Mouse (Mus musculus): Measurements from ENCODE around the gene Agpat1. TPM values are rescaled to one million over a fixed set of nuclear protein-coding genes. Genes with fewer than 3 reads are reported as not detected.
A peak's percentile ranks its signal among the peaks of the same experiment; 100 is the strongest.

The Agpat1 gene
- polyA plus RNA-seq, 1 experiment from 2014 or later = 52.5 TPM

- no peaks in the 10 kb centered on the region for H3K9me3 ChIP-seq (replicated peaks)
- H3K27ac ChIP-seq (ENCODE audit: poor library complexity, severe bottlenecking) = peak overlapping the region; percentile 97; the same call in 1 of the 2 replicates
- H3K4me3 ChIP-seq = peak overlapping the region; percentile 88
- WGBS = under 1% methylated on average over 18 of the region's 18 CpGs
- H3K27me3 ChIP-seq (replicated peaks) = peaks cover 31% of the 10 kb centered on the region
- peak; percentile 34; the same call in 1 of the 2 replicates for ATAC-seq (ENCODE audit: insufficient number of reproducible peaks, low FRiP score)
- peaks cover 30% of the 10 kb centered on the region for H3K36me3 ChIP-seq
- H3K4me1 ChIP-seq (replicated peaks) = peaks cover 45% of the 10 kb centered on the region
- H3K9ac ChIP-seq = peak overlapping the region; percentile 86
- peak overlapping the region; percentile 95 for H3K4me2 ChIP-seq
Observed at GRCm38 (mm10) chr17:34626773-34627092, 22.7 kb downstream of the Agpat1 start.

GRCm38 (mm10) chr17:34627093-34627942 lies 23.3 kb downstream of the Agpat1 start:
- WGBS = 0% methylated on average over 40 of the region's 45 CpGs
- peaks cover 49% of the 10 kb centered on the region for H3K4me1 ChIP-seq (replicated peaks)
- H3K9ac ChIP-seq = peak overlapping the region; percentile 86
- H3K27me3 ChIP-seq (replicated peaks) = peaks cover 37% of the 10 kb centered on the region
- ATAC-seq (ENCODE audit: insufficient number of reproducible peaks, low FRiP score) = peak; percentile 84
- no peaks in the 10 kb centered on the region for H3K9me3 ChIP-seq (replicated peaks)
- H3K4me3 ChIP-seq = peak overlapping the region; percentile 88
- H3K4me2 ChIP-seq = peak overlapping the region; percentile 95
- H3K27ac ChIP-seq (ENCODE audit: poor library complexity, severe bottlenecking) = peak overlapping the region; percentile 97
- peaks cover 26% of the 10 kb centered on the region for H3K36me3 ChIP-seq

- Histone ChIP-seq H3K36me3 (peaks cover 19% of the 10 kb centered on the region), H3K9me3 (replicated peaks) (no peaks in the 10 kb centered on the region), H3K4me3 (peak within 1 kb of the TSS; percentile 88), H3K4me1 (replicated peaks) (peaks cover 49% of the 10 kb centered on the region), H3K27me3 (replicated peaks) (peaks cover 44% of the 10 kb centered on the region), H3K9ac (peak within 1 kb of the TSS; percentile 86), H3K4me2 (peak within 1 kb of the TSS; percentile 95), H3K27ac (ENCODE audit: poor library complexity, severe bottlenecking) (peak within 1 kb of the TSS; percentile 97)
- 3% methylated on average over 29 of the region's 29 CpGs for WGBS
- ATAC-seq (ENCODE audit: insufficient number of reproducible peaks, low FRiP score) = peak; percentile 0; the same call in 1 of the 2 replicates
Observed at GRCm38 (mm10) chr17:34627943-34628643, 24.0 kb downstream of the Agpat1 start, which contains the start of gene Ppt2. Gene Ppt2 (minus strand): TSS chr17:34628510.

- no peak for ATAC-seq (ENCODE audit: insufficient number of reproducible peaks, low FRiP score)
- H3K4me3 ChIP-seq = peak overlapping the region; percentile 88
- H3K36me3 ChIP-seq = peaks cover 14% of the 10 kb centered on the region
- peak overlapping the region; percentile 86 for H3K9ac ChIP-seq
- 43% methylated on average over 5 of the region's 5 CpGs for WGBS
- H3K27ac ChIP-seq (ENCODE audit: poor library complexity, severe bottlenecking) = 0 out of 2 replicates have a peak overlapping the region, but pooled peaks have one; percentile 97
- no peaks in the 10 kb centered on the region for H3K9me3 ChIP-seq (replicated peaks)
- H3K4me1 ChIP-seq (replicated peaks) = peaks cover 49% of the 10 kb centered on the region
- H3K4me2 ChIP-seq = peak overlapping the region; percentile 95
- H3K27me3 ChIP-seq (replicated peaks) = peaks cover 49% of the 10 kb centered on the region
Observed at GRCm38 (mm10) chr17:34628644-34628967, 24.5 kb downstream of the Agpat1 start.

GRCm38 (mm10) chr17:34629221-34629751 lies 25.2 kb downstream of the Agpat1 start, which contains the start of gene Prrt1:
Gene Prrt1 (plus strand): TSS chr17:34629533.
- ATAC-seq (ENCODE audit: insufficient number of reproducible peaks, low FRiP score) = no peak
- H3K4me2 ChIP-seq = peak within 1 kb of the TSS; percentile 95
- peak within 1 kb of the TSS; percentile 88 for H3K4me3 ChIP-seq
- peaks cover 49% of the 10 kb centered on the region for H3K4me1 ChIP-seq (replicated peaks)
- H3K9ac ChIP-seq = peak within 1 kb of the TSS; percentile 86
- WGBS = 3% methylated on average over 16 of the region's 16 CpGs
- peaks cover 8% of the 10 kb centered on the region for H3K36me3 ChIP-seq
- H3K27ac ChIP-seq (ENCODE audit: poor library complexity, severe bottlenecking) = peak within 1 kb of the TSS; percentile 97
- H3K9me3 ChIP-seq (replicated peaks) = no peaks in the 10 kb centered on the region
- peaks cover 56% of the 10 kb centered on the region for H3K27me3 ChIP-seq (replicated peaks)

GRCm38 (mm10) chr17:34629796-34630603 lies 25.9 kb downstream of the Agpat1 start:
- WGBS = 16% methylated on average over 12 of the region's 12 CpGs
- peaks cover 49% of the 10 kb centered on the region for H3K4me1 ChIP-seq (replicated peaks)
- no peak overlapping the region for H3K27ac ChIP-seq (ENCODE audit: poor library complexity, severe bottlenecking)
- no peaks in the 10 kb centered on the region for H3K9me3 ChIP-seq (replicated peaks)
- no peak overlapping the region for H3K9ac ChIP-seq
- H3K4me2 ChIP-seq = peak overlapping the region; percentile 95; the same call in 1 of the 2 replicates
- peak overlapping the region; percentile 38 for H3K4me3 ChIP-seq
- peaks cover 57% of the 10 kb centered on the region for H3K27me3 ChIP-seq (replicated peaks)
- H3K36me3 ChIP-seq = peaks cover 8% of the 10 kb centered on the region
- no peak for ATAC-seq (ENCODE audit: insufficient number of reproducible peaks, low FRiP score)

GRCm38 (mm10) chr17:34630761-34631301 lies 26.8 kb downstream of the Agpat1 start:
- peak overlapping the region; percentile 38 for H3K4me3 ChIP-seq
- H3K36me3 ChIP-seq = 0 out of 2 replicates have a peak, but pooled peaks cover 2% of the 10 kb centered on the region
- peak overlapping the region; percentile 12; the same call in 1 of the 2 replicates for H3K9ac ChIP-seq
- peaks cover 46% of the 10 kb centered on the region for H3K4me1 ChIP-seq (replicated peaks)
- no peaks in the 10 kb centered on the region for H3K9me3 ChIP-seq (replicated peaks)
- ATAC-seq (ENCODE audit: insufficient number of reproducible peaks, low FRiP score) = no peak
- peak overlapping the region; percentile 57 for H3K4me2 ChIP-seq
- no peak overlapping the region for H3K27ac ChIP-seq (ENCODE audit: poor library complexity, severe bottlenecking)
- WGBS = 2% methylated on average over 37 of the region's 48 CpGs
- peaks cover 57% of the 10 kb centered on the region for H3K27me3 ChIP-seq (replicated peaks)

GRCm38 (mm10) chr17:34631647-34632046 lies 27.6 kb downstream of the Agpat1 start:
- H3K27ac ChIP-seq (ENCODE audit: poor library complexity, severe bottlenecking) = no peak overlapping the region
- WGBS = 7% methylated on average over 12 of the region's 12 CpGs

GRCm38 (mm10) chr17:34632261-34632691 lies 28.2 kb downstream of the Agpat1 start:
- peak overlapping the region; percentile 42 for H3K4me3 ChIP-seq
- H3K4me1 ChIP-seq (replicated peaks) = peaks cover 37% of the 10 kb centered on the region
- ATAC-seq (ENCODE audit: insufficient number of reproducible peaks, low FRiP score) = no peak
- H3K4me2 ChIP-seq = peak overlapping the region; percentile 71
- no peaks in the 10 kb centered on the region for H3K9me3 ChIP-seq (replicated peaks)
- no peak overlapping the region for H3K27ac ChIP-seq (ENCODE audit: poor library complexity, severe bottlenecking)
- H3K9ac ChIP-seq = peak overlapping the region; percentile 61
- no peaks in the 10 kb centered on the region for H3K36me3 ChIP-seq
- WGBS = under 1% methylated on average over 26 of the region's 26 CpGs
- H3K27me3 ChIP-seq (replicated peaks) = peaks cover 62% of the 10 kb centered on the region

More at GRCm38 (mm10) chr17:34631647-34632046, 27.6 kb downstream of the Agpat1 start:
- H3K36me3 ChIP-seq = no peaks in the 10 kb centered on the region
- ATAC-seq (ENCODE audit: insufficient number of reproducible peaks, low FRiP score) = no peak
- H3K4me3 ChIP-seq = peak overlapping the region; percentile 42
- H3K9ac ChIP-seq = peak overlapping the region; percentile 61; the same call in 1 of the 2 replicates
- peak overlapping the region; percentile 71 for H3K4me2 ChIP-seq
- no peaks in the 10 kb centered on the region for H3K9me3 ChIP-seq (replicated peaks)
- H3K4me1 ChIP-seq (replicated peaks) = peaks cover 37% of the 10 kb centered on the region
- peaks cover 57% of the 10 kb centered on the region for H3K27me3 ChIP-seq (replicated peaks)

- 52% methylated on average over 2 of the region's 2 CpGs for WGBS
- H3K4me3 ChIP-seq = no peak overlapping the region
- no peak overlapping the region for H3K9ac ChIP-seq
- peaks cover 17% of the 10 kb centered on the region for H3K4me1 ChIP-seq (replicated peaks)
- ATAC-seq (ENCODE audit: insufficient number of reproducible peaks, low FRiP score) = no peak
- H3K4me2 ChIP-seq = no peak overlapping the region
- no peak overlapping the region for H3K27ac ChIP-seq (ENCODE audit: poor library complexity, severe bottlenecking)
- H3K36me3 ChIP-seq = no peaks in the 10 kb centered on the region
- H3K27me3 ChIP-seq (replicated peaks) = peaks cover 46% of the 10 kb centered on the region
- no peaks in the 10 kb centered on the region for H3K9me3 ChIP-seq (replicated peaks)
Observed at GRCm38 (mm10) chr17:34635671-34636070, 31.6 kb downstream of the Agpat1 start.

Data from heart, embryonic 12.5 days (tissue).